Mouse (Mus musculus) thymus, postnatal 4 days (tissue): Measurements from ENCODE around the gene Alg9.

Experiments used
- DNase-seq: peaks from one replicate; pipeline ENCODE4 v3.0.0; 2021

Gene Alg9

GRCm38 (mm10) chr9:50855133-50855766 lies 80.4 kb downstream of the Alg9 start:
- no peak for DNase-seq

GRCm38 (mm10) chr9:50855780-50856179 lies 81.0 kb downstream of the Alg9 start:
- DNase-seq: no peak

- DNase-seq: peak; percentile 96
Observed at GRCm38 (mm10) chr9:50856341-50857081, 81.7 kb downstream of the Alg9 start.

GRCm38 (mm10) chr9:50857082-50857641 lies 82.3 kb downstream of the Alg9 start:
- no peak for DNase-seq

- DNase-seq: no peak
Observed at GRCm38 (mm10) chr9:50858681-50859080, 83.9 kb downstream of the Alg9 start.

- DNase-seq: no peak
Observed at GRCm38 (mm10) chr9:50861119-50861839, 86.5 kb downstream of the Alg9 start.

GRCm38 (mm10) chr9:50863824-50864223 lies 89.0 kb downstream of the Alg9 start:
- no peak for DNase-seq

GRCm38 (mm10) chr9:50864877-50865276 lies 90.1 kb downstream of the Alg9 start:
- DNase-seq: no peak

- peak; percentile 56 for DNase-seq
Observed at GRCm38 (mm10) chr9:50865803-50866202, 91.0 kb downstream of the Alg9 start.

- DNase-seq: no peak
Observed at GRCm38 (mm10) chr9:50867015-50867414, 92.2 kb downstream of the Alg9 start.

- DNase-seq: no peak
Observed at GRCm38 (mm10) chr9:50868182-50868581, 93.4 kb downstream of the Alg9 start.

- DNase-seq: no peak
Observed at GRCm38 (mm10) chr9:50873210-50873609, 98.4 kb downstream of the Alg9 start.

GRCm38 (mm10) chr9:50874031-50874430 lies 99.2 kb downstream of the Alg9 start:
- no peak for DNase-seq

GRCm38 (mm10) chr9:50875470-50875869 lies 100.7 kb downstream of the Alg9 start:
- DNase-seq: no peak

GRCm38 (mm10) chr9:50876287-50876686 lies 101.5 kb downstream of the Alg9 start:
- no peak for DNase-seq

- no peak for DNase-seq
Observed at GRCm38 (mm10) chr9:50877431-50877830, 102.6 kb downstream of the Alg9 start.

- DNase-seq: no peak
Observed at GRCm38 (mm10) chr9:50882183-50882582, 107.4 kb downstream of the Alg9 start.

GRCm38 (mm10) chr9:50884093-50884492 lies 109.3 kb downstream of the Alg9 start:
- no peak for DNase-seq

- DNase-seq: no peak
Observed at GRCm38 (mm10) chr9:50884741-50885599, 110.2 kb downstream of the Alg9 start.

GRCm38 (mm10) chr9:50885600-50885987 lies 110.8 kb downstream of the Alg9 start:
- DNase-seq: no peak

- no peak for DNase-seq
Observed at GRCm38 (mm10) chr9:50886870-50887269, 112.1 kb downstream of the Alg9 start.

GRCm38 (mm10) chr9:50887351-50887750 lies 112.5 kb downstream of the Alg9 start:
- no peak for DNase-seq

- DNase-seq: no peak
Observed at GRCm38 (mm10) chr9:50889211-50889610, 114.4 kb downstream of the Alg9 start.
